Mouse (Mus musculus): Measurements from ENCODE around the gene Por. TPM values are rescaled to one million over a fixed set of nuclear protein-coding genes. Genes with fewer than 3 reads are reported as not detected.

The Por gene
- polyA plus RNA-seq, 1 experiment from 2014 or later: 63.0 TPM

DNA sequence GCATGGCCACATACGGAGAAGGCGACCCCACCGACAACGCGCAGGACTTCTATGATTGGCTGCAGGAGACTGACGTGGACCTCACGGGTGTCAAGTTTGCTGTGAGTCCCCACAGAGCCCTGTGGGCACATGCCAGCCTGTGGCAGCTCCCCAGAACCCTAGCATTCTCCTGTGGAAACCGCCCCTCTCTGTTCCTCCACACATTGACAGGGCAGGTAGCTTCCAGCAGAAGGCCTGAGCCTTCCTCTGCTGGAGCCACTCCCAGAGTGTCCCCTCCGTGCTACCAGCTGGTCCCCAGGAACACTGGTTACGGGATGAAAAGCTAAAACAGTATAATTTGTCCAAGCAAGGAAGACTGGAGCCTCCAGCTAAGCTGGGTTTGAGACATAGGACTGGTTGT is 60.4 kb downstream of the Por start:
- WGBS: 96% methylated on average over 10 of the region's 10 CpGs
- H3K27ac ChIP-seq (ENCODE audit: low read depth, low read length): no peak overlapping the region
- H3K27me3 ChIP-seq (ENCODE audit: control insufficient read depth, insufficient read depth, low read length): no peaks in the 10 kb centered on the region
- H3K36me3 ChIP-seq (ENCODE audit: control insufficient read depth, insufficient read depth, low read length): peaks cover 35% of the 10 kb centered on the region
- no peak for ATAC-seq (ENCODE audit: low FRiP score)
- H3K4me2 ChIP-seq (replicated peaks; ENCODE audit: low read depth, low read length): no peak overlapping the region
- DNase-seq (ENCODE audit: low spot score): no peak
- H3K9me3 ChIP-seq (ENCODE audit: control insufficient read depth, low read length): no peaks in the 10 kb centered on the region
- no peak overlapping the region for H3K4me3 ChIP-seq (ENCODE audit: low read depth, low read length)
- no peak overlapping the region for H3K9ac ChIP-seq (ENCODE audit: low read depth, low read length)
- H3K4me1 ChIP-seq (replicated peaks; ENCODE audit: control insufficient read depth, insufficient read depth, low read length): peaks cover 14% of the 10 kb centered on the region

DNA sequence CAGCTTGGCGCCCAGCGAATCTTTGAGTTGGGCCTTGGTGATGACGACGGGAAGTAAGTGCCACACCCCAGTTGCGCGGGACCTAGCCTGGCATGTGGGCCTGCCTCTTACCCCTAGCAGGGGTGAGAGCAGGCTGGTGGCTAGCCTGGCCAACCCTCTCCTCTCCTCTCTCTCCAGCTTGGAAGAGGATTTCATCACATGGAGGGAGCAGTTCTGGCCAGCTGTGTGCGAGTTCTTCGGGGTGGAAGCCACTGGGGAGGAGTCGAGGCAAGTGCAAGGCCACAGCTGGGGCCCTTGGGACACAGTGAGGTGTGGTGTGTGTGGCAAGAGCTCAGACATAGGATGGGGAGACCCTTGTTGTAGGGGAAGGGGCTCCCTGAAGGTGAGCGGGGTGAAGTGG is 61.1 kb downstream of the Por start:
- Histone ChIP-seq H3K36me3 (ENCODE audit: control insufficient read depth, insufficient read depth, low read length) (peaks cover 36% of the 10 kb centered on the region), H3K9ac (ENCODE audit: low read depth, low read length) (no peak overlapping the region), H3K9me3 (ENCODE audit: control insufficient read depth, low read length) (no peaks in the 10 kb centered on the region), H3K27me3 (ENCODE audit: control insufficient read depth, insufficient read depth, low read length) (no peaks in the 10 kb centered on the region), H3K4me3 (ENCODE audit: low read depth, low read length) (no peak overlapping the region), H3K4me1 (replicated peaks; ENCODE audit: control insufficient read depth, insufficient read depth, low read length) (peaks cover 11% of the 10 kb centered on the region), H3K27ac (ENCODE audit: low read depth, low read length) (no peak overlapping the region), H3K4me2 (replicated peaks; ENCODE audit: low read depth, low read length) (no peak overlapping the region)
- ATAC-seq (ENCODE audit: low FRiP score) (no peak), DNase-seq (ENCODE audit: low spot score) (no peak)
- 94% methylated on average over 10 of the region's 10 CpGs for WGBS

DNA sequence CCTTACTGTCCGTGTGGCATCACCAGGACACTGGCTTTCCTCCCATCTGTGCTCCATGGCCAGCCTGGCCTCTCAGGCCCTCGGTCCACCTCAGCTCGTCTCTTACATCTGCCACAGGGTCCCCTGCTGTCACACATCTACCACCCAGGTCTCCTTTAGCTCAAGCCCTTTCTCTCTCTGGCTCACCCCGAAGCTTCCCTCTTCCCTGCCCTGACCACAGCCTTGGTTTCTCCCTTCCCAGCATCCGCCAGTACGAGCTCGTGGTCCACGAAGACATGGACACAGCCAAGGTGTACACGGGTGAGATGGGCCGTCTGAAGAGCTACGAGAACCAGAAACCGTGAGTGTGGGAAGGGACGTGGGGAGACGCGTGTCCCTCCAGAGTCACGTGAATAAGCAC is 61.5 kb downstream of the Por start:
- Histone ChIP-seq H3K36me3 (ENCODE audit: control insufficient read depth, insufficient read depth, low read length) (peaks cover 36% of the 10 kb centered on the region), H3K4me1 (replicated peaks; ENCODE audit: control insufficient read depth, insufficient read depth, low read length) (peaks cover 7% of the 10 kb centered on the region; the same call in 1 of the 2 replicates)
- 95% methylated on average over 16 of the region's 16 CpGs for WGBS

DNA sequence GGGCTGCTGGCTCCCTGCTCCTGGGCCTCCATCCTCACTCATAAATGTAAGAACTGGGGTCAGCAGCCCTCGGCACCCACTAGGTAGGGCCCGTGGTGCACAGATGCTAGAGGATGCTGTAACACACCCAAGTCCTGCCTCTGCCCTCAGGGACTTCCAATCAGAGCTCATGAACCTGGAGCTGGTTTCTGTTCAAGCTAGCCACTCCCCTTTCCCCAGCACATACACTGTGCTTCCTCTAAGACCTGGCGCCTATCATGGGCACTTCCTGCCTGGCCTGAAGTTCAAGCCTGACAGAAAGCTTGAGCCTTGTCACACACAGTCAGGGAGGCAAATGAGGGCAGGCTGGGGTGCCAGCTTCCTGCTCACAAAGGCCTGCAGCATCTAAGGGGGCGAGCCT is 63.2 kb downstream of the Por start:
- H3K9me3 ChIP-seq (ENCODE audit: control insufficient read depth, low read length): no peaks in the 10 kb centered on the region
- no peak overlapping the region for H3K4me2 ChIP-seq (replicated peaks; ENCODE audit: low read depth, low read length)
- H3K4me3 ChIP-seq (ENCODE audit: low read depth, low read length): no peak overlapping the region
- no peak overlapping the region for H3K27ac ChIP-seq (ENCODE audit: low read depth, low read length)
- no peaks in the 10 kb centered on the region for H3K4me1 ChIP-seq (replicated peaks; ENCODE audit: control insufficient read depth, insufficient read depth, low read length)
- DNase-seq (ENCODE audit: low spot score): no peak
- no peak for ATAC-seq (ENCODE audit: low FRiP score)
- H3K36me3 ChIP-seq (ENCODE audit: control insufficient read depth, insufficient read depth, low read length): peaks cover 36% of the 10 kb centered on the region
- 91% methylated on average over 4 of the region's 4 CpGs for WGBS
- H3K27me3 ChIP-seq (ENCODE audit: control insufficient read depth, insufficient read depth, low read length): no peaks in the 10 kb centered on the region
- no peak overlapping the region for H3K9ac ChIP-seq (ENCODE audit: low read depth, low read length)

More for the DNA sequence above, 61.5 kb downstream of the Por start:
- no peak overlapping the region for H3K9ac ChIP-seq (ENCODE audit: low read depth, low read length)
- H3K9me3 ChIP-seq (ENCODE audit: control insufficient read depth, low read length): no peaks in the 10 kb centered on the region
- no peak overlapping the region for H3K27ac ChIP-seq (ENCODE audit: low read depth, low read length)
- no peaks in the 10 kb centered on the region for H3K27me3 ChIP-seq (ENCODE audit: control insufficient read depth, insufficient read depth, low read length)
- H3K4me2 ChIP-seq (replicated peaks; ENCODE audit: low read depth, low read length): no peak overlapping the region
- ATAC-seq (ENCODE audit: low FRiP score): no peak
- no peak for DNase-seq (ENCODE audit: low spot score)
- no peak overlapping the region for H3K4me3 ChIP-seq (ENCODE audit: low read depth, low read length)

DNA sequence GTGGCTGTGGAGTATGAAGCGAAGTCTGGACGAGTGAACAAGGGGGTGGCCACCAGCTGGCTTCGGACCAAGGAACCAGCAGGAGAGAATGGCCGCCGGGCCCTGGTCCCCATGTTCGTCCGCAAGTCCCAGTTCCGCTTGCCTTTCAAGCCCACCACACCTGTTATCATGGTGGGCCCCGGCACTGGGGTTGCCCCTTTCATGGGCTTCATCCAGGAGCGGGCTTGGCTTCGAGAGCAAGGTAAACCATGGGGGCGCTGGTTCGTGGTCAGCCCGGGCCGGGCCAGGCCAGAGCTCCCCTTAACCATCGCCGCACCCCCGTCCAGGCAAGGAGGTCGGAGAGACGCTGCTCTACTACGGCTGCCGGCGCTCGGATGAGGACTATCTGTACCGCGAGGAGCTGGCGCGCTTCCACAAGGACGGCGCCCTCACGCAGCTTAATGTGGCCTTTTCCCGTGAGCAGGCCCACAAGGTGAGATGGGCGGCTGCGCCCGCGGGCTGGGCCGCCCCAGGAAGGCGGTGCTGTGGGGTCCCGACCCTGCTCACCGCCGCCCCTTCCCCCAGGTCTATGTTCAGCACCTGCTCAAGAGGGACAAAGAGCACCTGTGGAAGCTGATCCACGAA is 64.3 kb downstream of the Por start:
- no peaks in the 10 kb centered on the region for H3K27me3 ChIP-seq (ENCODE audit: control insufficient read depth, insufficient read depth, low read length)
- DNase-seq (ENCODE audit: low spot score) (no peak), ATAC-seq (ENCODE audit: low FRiP score) (no peak)
- WGBS: 91% methylated on average over 40 of the region's 42 CpGs
- H3K9ac ChIP-seq (ENCODE audit: low read depth, low read length): no peak overlapping the region
- no peak overlapping the region for H3K27ac ChIP-seq (ENCODE audit: low read depth, low read length)
- no peaks in the 10 kb centered on the region for H3K9me3 ChIP-seq (ENCODE audit: control insufficient read depth, low read length)
- H3K4me1 ChIP-seq (replicated peaks; ENCODE audit: control insufficient read depth, insufficient read depth, low read length): no peaks in the 10 kb centered on the region
- H3K4me3 ChIP-seq (ENCODE audit: low read depth, low read length): no peak overlapping the region
- no peak overlapping the region for H3K4me2 ChIP-seq (replicated peaks; ENCODE audit: low read depth, low read length)
- peaks cover 36% of the 10 kb centered on the region for H3K36me3 ChIP-seq (ENCODE audit: control insufficient read depth, insufficient read depth, low read length)

DNA sequence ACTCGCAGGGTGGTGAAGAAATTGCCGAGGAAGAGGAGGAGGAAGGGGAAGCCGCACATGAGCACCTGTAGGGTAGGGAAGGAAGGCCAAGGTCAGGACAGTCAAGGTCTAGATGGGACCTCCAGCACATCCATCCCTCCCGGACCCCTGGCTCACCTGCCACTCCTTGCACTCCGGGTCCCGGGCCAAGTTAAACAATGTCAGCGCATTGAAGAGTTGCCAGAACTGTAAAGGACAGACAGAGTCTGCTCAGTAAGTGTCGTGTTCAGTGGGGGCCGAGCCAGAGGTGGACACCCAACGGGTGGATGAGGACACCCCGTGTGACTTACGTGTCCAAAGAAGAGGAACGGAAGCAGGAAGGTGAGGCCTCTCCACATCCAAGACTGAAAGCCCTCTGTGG is 65.9 kb downstream of the Por start:
- no peak overlapping the region for H3K4me3 ChIP-seq (ENCODE audit: low read depth, low read length)
- no peaks in the 10 kb centered on the region for H3K27me3 ChIP-seq (ENCODE audit: control insufficient read depth, insufficient read depth, low read length)
- H3K36me3 ChIP-seq (ENCODE audit: control insufficient read depth, insufficient read depth, low read length): peaks cover 30% of the 10 kb centered on the region
- no peaks in the 10 kb centered on the region for H3K4me1 ChIP-seq (replicated peaks; ENCODE audit: control insufficient read depth, insufficient read depth, low read length)
- H3K9me3 ChIP-seq (ENCODE audit: control insufficient read depth, low read length): no peaks in the 10 kb centered on the region
- H3K27ac ChIP-seq (ENCODE audit: low read depth, low read length): no peak overlapping the region
- ATAC-seq (ENCODE audit: low FRiP score) (no peak), DNase-seq (ENCODE audit: low spot score) (no peak)
- H3K4me2 ChIP-seq (replicated peaks; ENCODE audit: low read depth, low read length): no peak overlapping the region
- WGBS: 90% methylated on average over 13 of the region's 13 CpGs
- no peak overlapping the region for H3K9ac ChIP-seq (ENCODE audit: low read depth, low read length)

DNA sequence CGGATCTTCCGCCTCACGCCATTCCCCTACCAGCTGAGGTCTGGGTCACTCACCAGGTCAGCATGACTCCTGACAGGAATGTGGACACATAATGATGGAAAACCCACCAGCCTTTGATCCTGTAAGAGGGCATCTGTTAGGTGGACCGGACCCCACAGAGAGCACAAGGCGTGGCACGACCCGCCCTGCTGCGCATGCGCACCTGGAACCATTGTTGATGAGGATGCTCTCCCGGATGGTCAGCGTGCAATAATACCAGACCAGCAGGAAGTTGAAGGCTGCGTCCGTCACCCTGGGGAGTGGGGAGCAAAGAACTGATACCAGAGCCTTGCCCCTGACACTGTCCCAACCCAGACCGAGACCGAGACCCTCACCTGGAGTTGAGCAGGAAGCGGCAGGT is 66.7 kb downstream of the Por start:
- H3K4me1 ChIP-seq (replicated peaks; ENCODE audit: control insufficient read depth, insufficient read depth, low read length): no peaks in the 10 kb centered on the region
- peaks cover 24% of the 10 kb centered on the region for H3K36me3 ChIP-seq (ENCODE audit: control insufficient read depth, insufficient read depth, low read length)
- H3K4me2 ChIP-seq (replicated peaks; ENCODE audit: low read depth, low read length): no peak overlapping the region
- no peak for ATAC-seq (ENCODE audit: low FRiP score)
- H3K9ac ChIP-seq (ENCODE audit: low read depth, low read length): no peak overlapping the region
- H3K4me3 ChIP-seq (ENCODE audit: low read depth, low read length): no peak overlapping the region
- no peaks in the 10 kb centered on the region for H3K9me3 ChIP-seq (ENCODE audit: control insufficient read depth, low read length)
- 89% methylated on average over 16 of the region's 16 CpGs for WGBS
- no peaks in the 10 kb centered on the region for H3K27me3 ChIP-seq (ENCODE audit: control insufficient read depth, insufficient read depth, low read length)
- no peak for DNase-seq (ENCODE audit: low spot score)
- no peak overlapping the region for H3K27ac ChIP-seq (ENCODE audit: low read depth, low read length)

DNA sequence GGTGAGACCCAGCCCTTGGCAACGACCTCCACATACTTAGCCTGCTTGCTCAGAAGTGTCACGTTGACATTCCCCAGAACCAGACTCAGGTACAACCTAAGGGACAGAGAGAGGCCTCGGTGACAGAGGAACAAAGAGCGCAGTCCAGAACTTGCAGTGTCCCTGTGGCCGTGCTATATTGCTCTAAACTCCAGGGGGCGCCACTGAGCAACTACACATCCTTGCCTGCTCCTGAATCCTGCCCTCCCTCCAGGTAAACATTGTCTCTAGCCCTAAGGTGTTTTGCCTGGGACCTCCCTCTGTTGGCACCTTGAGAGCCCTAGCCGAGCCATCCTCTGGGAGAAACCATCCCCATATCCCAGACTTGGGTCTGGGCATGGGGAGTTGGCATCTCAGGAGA is 67.3 kb downstream of the Por start:
- DNase-seq (ENCODE audit: low spot score): no peak
- Histone ChIP-seq H3K9me3 (ENCODE audit: control insufficient read depth, low read length) (no peaks in the 10 kb centered on the region), H3K27ac (ENCODE audit: low read depth, low read length) (no peak overlapping the region), H3K4me1 (replicated peaks; ENCODE audit: control insufficient read depth, insufficient read depth, low read length) (no peaks in the 10 kb centered on the region), H3K27me3 (ENCODE audit: control insufficient read depth, insufficient read depth, low read length) (no peaks in the 10 kb centered on the region), H3K36me3 (ENCODE audit: control insufficient read depth, insufficient read depth, low read length) (peaks cover 23% of the 10 kb centered on the region), H3K4me2 (replicated peaks; ENCODE audit: low read depth, low read length) (no peak overlapping the region), H3K4me3 (ENCODE audit: low read depth, low read length) (no peak overlapping the region), H3K9ac (ENCODE audit: low read depth, low read length) (no peak overlapping the region)
- 84% methylated on average over 7 of the region's 7 CpGs for WGBS
- ATAC-seq (ENCODE audit: low FRiP score): no peak

DNA sequence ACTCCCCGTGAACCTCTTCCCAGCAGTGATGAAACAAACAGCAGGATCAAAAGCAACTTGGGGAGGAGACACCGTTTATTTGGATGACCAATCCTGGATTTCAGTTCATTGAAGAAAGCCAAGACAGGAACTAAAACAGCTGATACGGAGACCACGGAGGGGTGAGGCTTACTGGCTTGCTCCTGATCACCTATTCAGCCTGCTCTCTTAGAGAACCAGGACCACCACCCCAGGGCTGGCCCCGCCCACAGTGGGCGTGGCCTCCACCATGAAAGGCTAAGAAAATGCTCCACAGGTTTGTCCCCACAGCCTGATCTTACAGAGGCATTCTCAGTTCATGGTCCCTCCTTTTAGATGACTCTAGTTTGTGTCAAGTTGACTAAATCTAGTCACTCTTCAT is 68.4 kb downstream of the Por start:
- no peak for ATAC-seq (ENCODE audit: low FRiP score)
- Histone ChIP-seq H3K27me3 (ENCODE audit: control insufficient read depth, insufficient read depth, low read length) (no peaks in the 10 kb centered on the region), H3K36me3 (ENCODE audit: control insufficient read depth, insufficient read depth, low read length) (peaks cover 19% of the 10 kb centered on the region), H3K4me2 (replicated peaks; ENCODE audit: low read depth, low read length) (no peak overlapping the region), H3K4me1 (replicated peaks; ENCODE audit: control insufficient read depth, insufficient read depth, low read length) (peaks cover 7% of the 10 kb centered on the region), H3K27ac (ENCODE audit: low read depth, low read length) (no peak overlapping the region), H3K9ac (ENCODE audit: low read depth, low read length) (no peak overlapping the region), H3K9me3 (ENCODE audit: control insufficient read depth, low read length) (no peaks in the 10 kb centered on the region), H3K4me3 (ENCODE audit: low read depth, low read length) (no peak overlapping the region)
- whole genome bisulfite sequencing: 25% methylated on average over 6 of the region's 6 CpGs
- DNase-seq (ENCODE audit: low spot score): peak; percentile 36
